ENCODE assay signal across 15 mouse cellular contexts in the genomic region with DNA sequence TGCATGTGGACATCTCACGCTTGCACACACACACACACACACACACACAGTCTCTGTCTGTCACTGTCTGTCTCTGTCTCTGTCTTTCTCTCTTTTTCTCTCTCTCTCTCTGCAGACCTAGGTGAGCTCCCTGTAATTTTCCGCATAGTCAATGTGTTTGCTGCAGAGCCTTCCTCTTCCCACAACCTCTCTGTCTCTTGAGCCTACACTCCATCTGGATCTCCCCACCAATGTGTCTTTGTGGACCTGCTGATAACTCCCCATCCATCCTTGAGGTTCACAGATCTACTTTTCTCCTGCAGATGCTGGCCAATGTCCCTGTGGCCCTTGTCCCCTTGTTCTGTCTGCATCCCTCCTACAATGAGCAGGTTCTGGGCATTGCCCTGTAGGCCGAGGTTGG.
A peak's percentile ranks its signal among the peaks of the same experiment; 100 is the strongest.
DNase-seq lines count a peak whose midpoint lies in the region; ATAC-seq lines count a peak whose summit lies in the region.
"Had no signal": no experiment of that assay in that cellular context is flagged by ENCODE, and none has a peak within 500 bp of the region (broad histone marks: within the 10 kb centered on the region; RNA-seq: fewer than 3 reads in every experiment).

No protein-coding gene starts in this region.

- DNase-seq in heart, embryonic 10.5 days (ENCODE audit: low spot score), result no peak
- no peak for DNase-seq in heart, postnatal 10 days
- no peak for DNase-seq in retina, postnatal 1 day
- no peak for DNase-seq in ovary, postnatal 36 days (ENCODE audit: low spot score)
- DNase-seq: cerebellum, adult 9-11 months; gastrocnemius, postnatal 10 days; heart, postnatal 4 days; layer of hippocampus, postnatal 36 days; liver, postnatal 0 days; lung, postnatal 14 days; thymus, postnatal 25 days had no signal

- WGBS in heart, embryonic 10.5 days, result 80% methylated on average over 3 of the region's 3 CpGs
- WGBS in midbrain, embryonic 12.5 days, result 87% methylated on average over 3 of the region's 3 CpGs
- 88% methylated on average over 3 of the region's 3 CpGs for WGBS in midbrain, embryonic 13.5 days
- WGBS in intestine, embryonic 16.5 days, result 91% methylated on average over 3 of the region's 3 CpGs
- WGBS in stomach, embryonic 16.5 days, result 84% methylated on average over 3 of the region's 3 CpGs

- intact Hi-C loops in heart, postnatal 10 days (cut with DNase I), result no loop called here

- no peaks in the 10 kb centered on the region for H3K27me3 ChIP-seq in heart, embryonic 10.5 days (ENCODE audit: insufficient read depth, poor library complexity, severe bottlenecking)
- no peaks in the 10 kb centered on the region for H3K27me3 ChIP-seq in midbrain, embryonic 12.5 days
- H3K27me3 ChIP-seq in midbrain, embryonic 13.5 days, result no peaks in the 10 kb centered on the region
- no peaks in the 10 kb centered on the region for H3K27me3 ChIP-seq in intestine, embryonic 16.5 days (replicated peaks; ENCODE audit: control insufficient read depth, insufficient read depth, low read length)
- H3K27me3 ChIP-seq in stomach, embryonic 16.5 days (ENCODE audit: control insufficient read depth, insufficient read depth, low read length), result no peaks in the 10 kb centered on the region

- no peak overlapping the region for H3K4me2 ChIP-seq in midbrain, embryonic 12.5 days (replicated peaks)
- no peak overlapping the region for H3K4me2 ChIP-seq in midbrain, embryonic 13.5 days (replicated peaks)
- no peak overlapping the region for H3K4me2 ChIP-seq in intestine, embryonic 16.5 days (ENCODE audit: low read depth, low read length)
- H3K4me2 ChIP-seq in stomach, embryonic 16.5 days (ENCODE audit: low read depth, low read length), result no peak overlapping the region

- H3K27ac ChIP-seq in heart, embryonic 10.5 days, result peak overlapping the region; percentile 82
- H3K27ac ChIP-seq in midbrain, embryonic 12.5 days (replicated peaks), result 0 out of 2 replicates have a peak overlapping the region, but pooled peaks have one; percentile 6
- H3K27ac ChIP-seq in midbrain, embryonic 13.5 days, result no peak overlapping the region
- H3K27ac ChIP-seq in intestine, embryonic 16.5 days (ENCODE audit: low read length), result peak overlapping the region; percentile 47; the same call in 1 of the 2 replicates
- peak overlapping the region; percentile 75; the same call in 1 of the 2 replicates for H3K27ac ChIP-seq in stomach, embryonic 16.5 days (ENCODE audit: low read length)

- no peak overlapping the region for H3K4me3 ChIP-seq in heart, embryonic 10.5 days
- no peak overlapping the region for H3K4me3 ChIP-seq in midbrain, embryonic 12.5 days
- H3K4me3 ChIP-seq in midbrain, embryonic 13.5 days (replicated peaks), result no peak overlapping the region
- no peak overlapping the region for H3K4me3 ChIP-seq in intestine, embryonic 16.5 days (ENCODE audit: low read length)
- H3K4me3 ChIP-seq in stomach, embryonic 16.5 days (replicated peaks; ENCODE audit: low read length), result no peak overlapping the region

- no peak for ATAC-seq in midbrain, embryonic 12.5 days (ENCODE audit: low FRiP score, low read depth)
- ATAC-seq in midbrain, embryonic 13.5 days, result no peak
- ATAC-seq in intestine, embryonic 16.5 days, result no peak
- ATAC-seq in stomach, embryonic 16.5 days (ENCODE audit: insufficient read depth, low FRiP score), result no peak
- ATAC-seq: liver, postnatal 0 days had no signal

- peaks cover 64% of the 10 kb centered on the region for H3K4me1 ChIP-seq in heart, embryonic 10.5 days
- H3K4me1 ChIP-seq in midbrain, embryonic 12.5 days, result peaks cover 14% of the 10 kb centered on the region; the same call in 1 of the 2 replicates
- H3K4me1 ChIP-seq in midbrain, embryonic 13.5 days (replicated peaks), result peaks cover 17% of the 10 kb centered on the region
- H3K4me1 ChIP-seq in intestine, embryonic 16.5 days (ENCODE audit: control insufficient read depth, insufficient read depth, low read length), result peaks cover 21% of the 10 kb centered on the region
- peaks cover 11% of the 10 kb centered on the region for H3K4me1 ChIP-seq in stomach, embryonic 16.5 days (ENCODE audit: control insufficient read depth, insufficient read depth, low read length)

- no peak overlapping the region for H3K9ac ChIP-seq in midbrain, embryonic 12.5 days (replicated peaks)
- H3K9ac ChIP-seq in midbrain, embryonic 13.5 days (replicated peaks), result no peak overlapping the region
- H3K9ac ChIP-seq in intestine, embryonic 16.5 days (ENCODE audit: low read depth, low read length), result no peak overlapping the region
- H3K9ac ChIP-seq in stomach, embryonic 16.5 days (ENCODE audit: low read length), result no peak overlapping the region
- H3K9ac ChIP-seq: liver, postnatal 0 days had no signal

- H3K36me3 ChIP-seq in heart, embryonic 10.5 days, result peaks cover 16% of the 10 kb centered on the region
- H3K36me3 ChIP-seq in midbrain, embryonic 12.5 days, result no peaks in the 10 kb centered on the region
- H3K36me3 ChIP-seq in midbrain, embryonic 13.5 days, result no peaks in the 10 kb centered on the region
- no peaks in the 10 kb centered on the region for H3K36me3 ChIP-seq in intestine, embryonic 16.5 days (ENCODE audit: control insufficient read depth, insufficient read depth, low read length)
- H3K36me3 ChIP-seq in stomach, embryonic 16.5 days (ENCODE audit: control insufficient read depth, insufficient read depth, low read length), result no peaks in the 10 kb centered on the region

- peaks cover 6% of the 10 kb centered on the region; the same call in 1 of the 2 replicates for H3K9me3 ChIP-seq in heart, embryonic 10.5 days
- no peaks in the 10 kb centered on the region; the same call in 1 of the 2 replicates for H3K9me3 ChIP-seq in midbrain, embryonic 12.5 days
- H3K9me3 ChIP-seq in midbrain, embryonic 13.5 days, result peaks cover 12% of the 10 kb centered on the region; the same call in 1 of the 2 replicates
- 0 out of 2 replicates have a peak, but pooled peaks cover under 1% of the 10 kb centered on the region for H3K9me3 ChIP-seq in intestine, embryonic 16.5 days (ENCODE audit: control insufficient read depth, low read length)
- H3K9me3 ChIP-seq in stomach, embryonic 16.5 days (replicated peaks; ENCODE audit: control insufficient read depth, low read length), result 0 out of 2 replicates have a peak, but pooled peaks cover 1% of the 10 kb centered on the region
